Mouse (Mus musculus): ENCODE measurements around the gene Rubcn.

Gene Rubcn

GRCm38 (mm10) chr16:32815160-32815605, 62.4 kb downstream of the Rubcn start:
- DNase-seq, result no peak

- DNase-seq, result peak; percentile 36
Measured at GRCm38 (mm10) chr16:32814539-32814938, 63.0 kb downstream of the Rubcn start.

- no peak for DNase-seq
Measured at GRCm38 (mm10) chr16:32813771-32814170, 63.8 kb downstream of the Rubcn start.

- DNase-seq, result no peak
Measured at GRCm38 (mm10) chr16:32813362-32813761, 64.2 kb downstream of the Rubcn start.

- peak; percentile 88 for DNase-seq
Measured at GRCm38 (mm10) chr16:32812888-32813361, 64.6 kb downstream of the Rubcn start.

GRCm38 (mm10) chr16:32810321-32810720, 67.2 kb downstream of the Rubcn start, which contains the start of gene Smbd1:
Smbd1 (minus strand) TSS chr16:32810477.
- no peak for DNase-seq

GRCm38 (mm10) chr16:32807408-32808185, 70.0 kb downstream of the Rubcn start:
- DNase-seq, result no peak

GRCm38 (mm10) chr16:32805151-32805550, 72.4 kb downstream of the Rubcn start:
- DNase-seq, result no peak

- DNase-seq, result no peak
Measured at GRCm38 (mm10) chr16:32803901-32804300, 73.7 kb downstream of the Rubcn start.

- no peak for DNase-seq
Measured at GRCm38 (mm10) chr16:32803252-32803853, 74.2 kb downstream of the Rubcn start.

GRCm38 (mm10) chr16:32797426-32797689, 80.2 kb downstream of the Rubcn start, which contains the start of gene Muc20:
Muc20 (minus strand) TSS chr16:32797435.
- DNase-seq, result no peak

GRCm38 (mm10) chr16:32796676-32797425, 80.7 kb downstream of the Rubcn start:
- no peak for DNase-seq

- DNase-seq, result no peak
Measured at GRCm38 (mm10) chr16:32795177-32795576, 82.4 kb downstream of the Rubcn start.

GRCm38 (mm10) chr16:32790056-32790455, 87.5 kb downstream of the Rubcn start:
- no peak for DNase-seq

GRCm38 (mm10) chr16:32784840-32785239, 92.7 kb downstream of the Rubcn start:
- DNase-seq, result no peak

- no peak for DNase-seq
Measured at GRCm38 (mm10) chr16:32783324-32784062, 94.1 kb downstream of the Rubcn start.

- DNase-seq, result no peak
Measured at GRCm38 (mm10) chr16:32778956-32779355, 98.6 kb downstream of the Rubcn start.

- no peak for DNase-seq
Measured at GRCm38 (mm10) chr16:32776676-32777075, 100.9 kb downstream of the Rubcn start.
